Mouse (Mus musculus) E14TG2a.4 (cell line): ENCODE measurements around the gene Nlk.

Experiments used
- CTCF ChIP-seq: conservative IDR thresholded peaks from 2 replicates; pipeline ENCODE4 v1.5.1; 2014; ENCODE audit warnings: low read length
- NANOG ChIP-seq: IDR thresholded peaks from 2 replicates; pipeline ENCODE4 v1.6.1; 2014; ENCODE audit warnings: borderline replicate concordance, low read length, mixed read lengths

DNA sequence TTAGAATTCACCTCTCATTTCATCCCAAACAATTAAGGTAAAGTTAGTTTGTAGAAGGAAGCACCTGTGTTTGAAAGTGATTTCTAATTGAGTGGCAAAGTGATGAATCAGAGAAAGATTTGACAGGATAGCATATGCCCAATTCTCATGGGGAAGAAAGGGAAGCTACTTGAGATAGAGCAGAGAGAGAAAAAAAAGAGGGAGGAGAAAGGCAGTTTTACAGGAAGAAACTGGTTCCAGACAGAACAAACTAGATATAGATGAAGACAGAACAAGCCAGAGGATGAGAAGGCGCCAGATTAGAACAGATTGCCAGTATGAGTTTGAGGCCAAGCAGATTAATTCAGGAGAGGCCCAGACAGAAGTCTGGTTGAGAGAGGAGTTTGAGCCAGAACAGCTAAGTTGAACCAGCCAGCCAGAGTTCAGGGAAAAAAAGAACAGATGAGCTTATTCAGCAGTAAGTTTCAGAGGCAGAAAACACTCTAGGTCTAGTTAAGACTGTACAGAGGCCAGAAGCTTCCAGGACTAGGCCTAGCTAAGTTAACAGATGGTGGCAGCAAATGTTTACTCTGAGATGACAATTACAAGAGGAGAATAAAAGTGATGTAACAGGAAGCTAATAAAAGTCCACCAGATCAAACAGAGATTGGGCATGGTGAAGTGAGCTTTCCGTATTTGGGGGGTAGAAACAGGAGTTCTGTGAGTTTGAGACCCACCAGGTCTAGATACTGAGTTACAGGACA, 149.3 kb downstream of the Nlk start:
- TF ChIP-seq CTCF, result no peak
- no peak for TF ChIP-seq NANOG
